Mouse (Mus musculus) erythroblast, adult 5-6 weeks (primary cell): ENCODE measurements around the gene Hipk1. TPM values are rescaled to one million over a fixed set of nuclear protein-coding genes. Genes with fewer than 3 reads are reported as not detected.
"Not testable (repeated sequence)": the region's sequence is repeated elsewhere in the genome, so short reads cannot be mapped to it uniquely, and the experiment has no call there.

ENCODE experiments used
- ATAC-seq: replicated peaks from 2 replicates; pipeline ENCODE4 v1.8.0; 2016; ENCODE audit warnings: moderate number of reproducible peaks, mild to moderate bottlenecking, moderate TSS enrichment, inconsistent platforms; ENCODE audit not compliant: poor library complexity, low FRiP score, severe bottlenecking
- total RNA-seq, 2 experiments: library from RNA; stranded (forward) in 1 of 2; stranded (reverse) in 1 of 2; fragments of 150-400 nt in 1 of 2; fragments of 200-764, 138-1000 nt in 1 of 2; gene quantifications; 2 replicates each; pipeline versions ENCODE4 v1.2.3 to v1.2.4; 2015 to 2017; ENCODE audit warnings: low replicate concordance in 2 of 2

The Hipk1 gene
- total RNA-seq (2015; ENCODE audit: low replicate concordance), result 491 and 663 TPM in 2 replicates
- total RNA-seq (2017; ENCODE audit: low replicate concordance), result 744 and 752 TPM in 2 replicates

DNA sequence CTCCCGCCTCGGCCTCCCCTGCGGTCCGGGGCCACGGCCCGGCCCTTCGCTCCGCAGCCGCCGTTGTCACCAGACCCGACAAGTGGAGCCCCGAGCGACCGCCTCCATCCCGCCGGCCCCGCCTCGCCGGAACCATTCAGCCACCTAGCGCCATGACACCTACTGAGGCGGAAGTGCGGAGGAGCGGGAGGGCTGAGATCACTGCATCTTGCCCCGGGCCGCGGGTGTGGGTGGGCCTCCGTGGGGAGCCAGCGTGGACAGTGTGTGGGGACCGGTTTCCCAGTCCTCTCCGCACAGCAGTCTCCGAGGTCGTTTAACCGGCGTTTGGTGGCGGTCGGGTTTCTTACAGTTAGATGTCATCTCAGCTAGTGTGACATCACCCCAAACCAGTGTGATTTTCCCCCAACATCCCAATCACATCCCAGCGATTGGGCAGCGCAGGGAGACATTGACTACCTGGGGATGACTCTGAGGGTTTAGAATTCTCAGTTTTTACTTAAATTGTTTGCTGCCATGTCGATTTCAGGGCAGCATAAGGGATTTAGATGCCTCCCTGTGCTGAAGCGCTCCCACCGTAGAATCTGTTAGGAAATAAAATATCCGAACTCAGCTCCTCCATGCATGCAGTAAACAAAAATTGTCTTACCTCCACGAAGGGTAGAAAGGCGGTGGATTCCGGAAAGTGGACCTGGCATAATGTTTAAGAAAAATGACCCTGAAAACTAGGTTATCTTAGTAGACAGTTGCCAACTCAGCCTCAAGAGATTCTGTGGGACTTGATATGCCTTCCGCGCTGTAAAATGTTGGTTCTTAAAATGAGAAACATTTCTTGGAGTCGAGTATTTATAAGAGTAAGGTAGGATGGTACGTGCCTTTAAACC is at the start of gene Hipk1:
Gene Hipk1 (minus strand): TSS at position 334 of the 881 bp plus-strand sequence.
- ATAC-seq, result peak; percentile 84

DNA sequence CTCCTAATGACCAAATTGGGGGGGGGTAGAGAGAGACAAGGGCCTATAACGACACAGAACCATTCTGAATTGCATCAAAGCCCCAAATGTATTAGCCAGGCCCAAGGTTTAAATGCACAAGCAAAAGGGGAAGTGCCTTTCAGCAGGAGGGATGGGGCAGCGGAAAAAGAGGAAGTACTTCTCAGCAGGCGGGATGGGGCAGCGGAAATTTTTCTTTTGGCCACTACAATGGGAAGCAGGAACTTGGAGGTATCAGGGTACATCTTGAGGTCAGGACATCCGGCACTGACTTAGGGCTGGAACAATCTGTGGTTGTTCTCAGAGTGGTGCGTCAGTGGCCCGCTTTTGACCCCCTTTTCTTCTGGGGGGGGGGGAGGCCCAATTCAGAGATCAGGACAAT is 49.6 kb upstream of the Hipk1 start:
- not testable (repeated sequence) for ATAC-seq

DNA sequence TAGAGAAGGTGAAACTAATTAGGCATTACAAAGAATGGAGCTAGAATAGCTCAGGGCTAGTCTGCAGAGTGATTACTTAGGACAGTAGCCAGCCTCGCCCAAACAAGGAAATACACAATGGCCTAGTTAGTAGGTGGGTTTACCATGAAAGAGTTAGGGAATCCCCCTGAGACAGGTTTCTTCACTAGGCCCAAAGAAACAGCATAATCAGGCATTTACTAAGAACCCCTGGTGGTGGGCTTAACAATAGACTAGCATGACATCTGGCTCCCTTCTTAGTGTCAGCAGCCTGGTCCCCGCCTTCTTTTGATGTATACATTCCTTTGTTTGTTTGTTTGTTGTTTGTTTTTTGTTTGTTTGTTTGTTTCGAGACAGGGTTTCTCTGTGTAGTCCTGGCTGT is 48.8 kb upstream of the Hipk1 start:
- not testable (repeated sequence) for ATAC-seq

DNA sequence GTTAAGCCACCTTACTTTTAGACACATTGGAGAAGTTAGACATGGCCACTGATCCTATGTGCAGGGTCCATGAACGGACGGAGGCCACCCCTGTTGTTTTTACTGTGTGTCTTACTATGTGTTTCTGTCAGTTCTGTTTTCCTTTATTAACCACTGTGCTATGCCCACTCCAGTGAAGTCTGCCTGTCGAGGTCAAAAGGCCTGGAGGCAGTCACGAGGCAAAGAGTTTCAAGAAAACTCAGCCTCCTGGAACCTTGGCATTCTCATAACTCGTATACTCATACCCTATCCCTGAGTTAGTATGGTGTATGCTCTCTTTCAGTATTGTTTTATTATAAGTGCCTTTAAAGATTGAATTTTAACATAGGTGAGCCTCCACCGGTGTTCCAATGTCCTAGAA is 48.3 kb upstream of the Hipk1 start:
- no peak for ATAC-seq

DNA sequence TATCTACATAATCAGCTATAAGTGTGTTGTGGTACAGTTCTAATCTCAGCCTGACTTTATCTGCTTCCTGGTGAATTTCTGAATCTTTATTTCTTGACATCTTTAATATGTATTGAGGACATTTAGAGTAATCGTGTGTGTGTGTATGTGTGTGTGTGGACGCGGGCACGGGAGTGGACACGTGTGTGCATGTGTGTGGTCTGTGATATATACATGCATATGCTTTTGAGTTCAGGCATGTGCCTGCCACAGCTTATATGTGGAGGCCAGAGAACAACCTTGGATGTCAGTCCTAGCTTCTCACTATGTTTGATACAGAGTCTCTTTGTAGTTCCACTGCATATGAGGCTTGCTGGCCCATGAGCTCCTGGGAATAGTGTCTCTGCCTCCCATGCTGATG is 45.1 kb upstream of the Hipk1 start:
- no peak for ATAC-seq

DNA sequence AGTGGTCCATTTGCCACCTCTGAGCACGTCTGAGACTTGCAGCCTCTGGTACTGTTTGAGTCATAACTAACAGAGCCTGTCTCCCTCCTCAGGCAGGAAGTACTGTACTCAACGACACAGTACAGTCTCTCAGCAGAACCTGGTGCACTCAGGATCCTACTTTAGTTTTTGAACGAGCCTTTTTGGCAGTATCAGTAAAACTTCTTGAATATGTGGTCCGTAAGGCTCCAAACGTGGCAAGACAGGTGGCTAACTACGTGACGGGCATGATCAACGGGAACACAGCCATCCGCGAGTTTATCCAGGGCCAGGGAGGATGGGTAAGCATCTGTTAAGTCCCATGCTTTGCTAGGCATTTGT is 44.6 kb upstream of the Hipk1 start:
- no peak for ATAC-seq

DNA sequence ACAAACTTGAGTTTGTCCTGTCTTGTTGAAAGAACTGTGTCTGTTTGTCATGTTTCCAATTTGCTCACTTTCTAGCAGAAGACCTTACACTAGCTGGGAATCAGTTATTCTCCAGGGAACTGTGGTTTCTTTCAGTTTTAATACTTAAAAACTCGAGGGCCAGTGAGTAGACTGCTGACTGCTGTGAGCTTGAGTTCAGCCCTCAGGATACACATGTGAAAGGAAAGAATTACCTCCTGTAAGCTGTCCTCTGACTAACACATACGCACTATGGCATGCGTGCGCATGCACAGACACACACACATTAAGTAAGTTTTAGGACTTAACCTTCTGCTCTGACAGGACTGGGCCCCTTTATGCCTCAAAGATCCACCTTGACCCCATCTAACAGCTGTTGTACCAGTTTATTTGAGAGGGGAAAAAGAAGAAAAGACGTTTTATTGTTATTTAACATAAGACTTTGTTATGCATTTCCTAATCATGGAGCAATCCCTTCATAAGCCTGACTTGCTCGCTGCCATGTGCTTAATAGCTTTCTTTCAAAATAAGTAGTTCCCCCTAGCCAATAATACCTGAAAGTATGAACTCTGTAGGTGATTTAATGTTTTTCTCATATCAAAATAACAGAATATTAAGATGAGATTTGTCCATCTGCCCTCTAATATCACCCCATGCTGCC is 44.0 kb upstream of the Hipk1 start:
- no peak for ATAC-seq

DNA sequence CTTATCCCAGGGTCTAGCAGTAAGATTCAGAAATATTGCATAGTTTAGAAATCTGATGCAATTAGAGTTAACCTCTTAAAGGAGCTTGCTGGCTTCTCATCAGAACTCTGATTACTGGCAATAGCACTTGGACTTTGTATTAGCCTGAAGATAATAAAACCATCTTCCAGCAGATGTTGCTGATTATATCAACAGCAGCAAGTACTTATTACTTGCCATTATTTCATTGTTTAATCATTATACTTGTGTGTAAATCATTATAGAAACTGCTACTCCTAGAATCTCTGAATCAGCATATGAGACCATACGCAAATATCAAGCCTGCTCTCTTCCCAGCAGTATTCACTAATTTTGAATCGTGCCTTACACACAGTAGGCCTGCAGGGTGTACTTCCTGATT is 42.6 kb upstream of the Hipk1 start:
- no peak for ATAC-seq

DNA sequence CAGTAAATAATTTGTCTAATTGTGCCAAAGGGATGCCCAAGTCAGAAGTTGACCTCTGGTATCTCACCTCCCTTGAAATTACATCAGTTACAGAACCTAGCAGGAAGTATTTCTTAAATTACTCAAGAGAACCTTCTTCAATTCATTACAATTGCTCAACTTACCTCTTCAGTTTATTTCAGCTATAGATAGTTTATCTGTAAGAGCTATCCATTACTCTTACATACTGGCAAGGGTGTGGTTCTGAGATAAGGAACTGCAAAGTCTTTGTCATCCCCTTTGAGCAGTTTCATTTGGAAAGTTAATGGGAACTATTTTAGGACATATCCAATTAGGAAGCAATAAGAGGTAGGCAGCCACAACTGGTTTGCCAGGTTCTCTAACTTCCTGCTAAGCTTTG is 41.1 kb upstream of the Hipk1 start, which contains the start of gene Bcl2l15:
Gene Bcl2l15 (plus strand): TSS at position 176 of the 400 bp plus-strand sequence.
- no peak for ATAC-seq

DNA sequence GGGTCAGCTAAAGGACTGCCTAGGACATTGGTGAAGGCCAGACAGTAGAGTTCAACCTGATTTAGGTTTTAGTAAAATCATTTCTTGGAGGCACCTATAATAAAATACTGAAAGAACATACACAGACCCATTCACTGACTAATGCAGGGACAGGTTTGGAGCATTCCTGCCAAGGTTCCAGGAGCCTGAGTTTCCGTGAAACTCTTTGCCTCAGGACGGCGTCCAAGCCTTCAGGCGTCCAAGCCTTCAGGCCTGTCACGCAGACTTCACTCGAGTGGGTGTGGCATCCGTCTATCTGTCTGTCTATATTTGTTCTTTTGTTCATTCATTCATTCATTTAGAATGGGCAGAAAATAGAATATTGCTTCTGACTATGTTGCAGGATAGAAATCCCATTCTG is 39.8 kb upstream of the Hipk1 start:
- no peak for ATAC-seq

DNA sequence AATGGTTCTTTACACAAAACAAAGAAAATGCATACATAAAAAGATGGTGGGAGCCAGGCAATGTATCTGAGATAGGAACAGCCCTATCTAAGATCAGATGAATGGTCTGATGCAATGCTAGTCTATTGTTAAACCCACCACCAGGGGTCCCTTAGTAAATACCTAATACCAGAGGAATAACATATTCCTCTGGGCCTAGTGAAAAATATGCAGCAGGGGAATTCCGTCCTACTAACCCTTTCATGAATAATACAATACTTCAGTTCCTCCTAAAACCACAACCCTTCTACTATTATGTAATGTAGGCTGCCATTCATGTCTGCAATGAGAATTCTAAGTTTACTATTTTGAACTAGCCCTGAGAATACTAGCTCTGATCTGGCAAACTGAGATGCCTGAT is 39.3 kb upstream of the Hipk1 start:
- not testable (repeated sequence) for ATAC-seq

DNA sequence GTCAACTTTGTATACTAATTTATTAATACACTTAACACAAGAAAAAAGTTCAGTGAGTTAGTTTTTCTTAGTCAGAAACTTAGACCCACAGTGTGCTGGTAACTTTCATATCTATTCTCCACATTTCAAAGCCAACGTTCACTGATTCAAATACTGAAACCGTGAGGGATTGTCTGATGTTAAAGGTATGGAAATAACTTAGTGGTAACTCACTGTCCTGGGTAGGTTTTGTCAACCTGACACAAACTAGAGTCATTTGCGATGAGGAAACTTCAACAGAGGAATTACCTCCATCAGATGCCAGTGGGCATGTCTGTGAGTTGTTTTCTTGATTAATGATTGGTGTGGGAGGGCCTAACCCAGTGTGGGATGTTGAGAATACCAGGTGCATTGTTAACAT is 37.7 kb upstream of the Hipk1 start:
- no peak for ATAC-seq

DNA sequence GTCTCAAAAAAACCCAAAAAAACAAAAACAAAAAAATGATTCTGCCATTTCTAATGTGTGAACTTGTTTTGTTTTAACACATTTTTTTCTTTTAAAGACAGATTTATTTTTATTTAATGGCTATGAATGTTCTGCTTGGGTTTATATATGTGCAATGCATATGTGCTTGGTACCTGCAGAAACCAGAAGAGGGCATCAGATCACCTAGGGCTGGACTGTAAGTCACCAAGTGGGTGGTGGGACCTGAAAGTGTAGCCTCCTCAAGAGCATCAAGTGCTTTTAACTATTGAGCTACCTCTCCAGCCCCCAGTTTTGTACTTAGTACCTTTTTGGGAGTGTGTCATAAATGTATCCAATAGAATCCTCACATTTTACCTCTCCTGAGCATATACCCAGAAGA is 36.2 kb upstream of the Hipk1 start:
- no peak for ATAC-seq

DNA sequence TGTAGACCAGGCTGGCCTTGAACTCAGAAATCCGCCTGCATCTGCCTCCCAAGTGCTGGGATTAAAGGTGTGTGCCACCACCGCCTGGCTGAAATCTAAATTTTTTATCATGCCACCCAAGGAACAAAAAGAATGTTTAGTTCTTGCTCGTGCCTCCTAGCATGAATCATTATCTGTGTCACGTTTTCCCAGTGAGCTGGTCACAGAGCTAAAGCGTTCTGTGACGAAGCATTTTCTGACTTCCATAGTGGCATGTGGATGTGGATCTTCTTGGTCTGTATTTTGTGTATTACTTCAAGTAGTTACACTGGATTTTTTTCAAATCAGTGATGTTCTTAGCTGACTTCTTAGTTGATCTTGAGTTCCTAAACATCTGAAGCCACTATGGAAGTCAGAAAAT is 19.6 kb upstream of the Hipk1 start:
- peak; percentile 45 for ATAC-seq

DNA sequence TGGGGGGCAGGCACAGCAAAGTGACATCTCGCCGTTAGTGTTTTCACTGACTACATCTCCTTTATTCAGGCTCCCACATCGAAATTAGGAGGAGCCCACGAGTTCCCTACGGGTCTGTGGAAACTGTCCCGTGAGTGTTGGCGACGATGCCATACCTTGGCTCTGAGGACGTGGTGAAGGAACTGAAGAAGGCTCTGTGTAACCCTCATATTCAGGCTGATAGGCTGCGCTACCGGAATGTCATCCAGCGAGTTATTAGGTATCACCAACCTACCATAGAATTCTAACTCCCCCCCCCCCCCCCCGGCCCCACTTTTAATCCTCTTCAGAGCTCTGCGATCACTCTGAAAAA is 18.4 kb upstream of the Hipk1 start:
- peak; percentile 48 for ATAC-seq

DNA sequence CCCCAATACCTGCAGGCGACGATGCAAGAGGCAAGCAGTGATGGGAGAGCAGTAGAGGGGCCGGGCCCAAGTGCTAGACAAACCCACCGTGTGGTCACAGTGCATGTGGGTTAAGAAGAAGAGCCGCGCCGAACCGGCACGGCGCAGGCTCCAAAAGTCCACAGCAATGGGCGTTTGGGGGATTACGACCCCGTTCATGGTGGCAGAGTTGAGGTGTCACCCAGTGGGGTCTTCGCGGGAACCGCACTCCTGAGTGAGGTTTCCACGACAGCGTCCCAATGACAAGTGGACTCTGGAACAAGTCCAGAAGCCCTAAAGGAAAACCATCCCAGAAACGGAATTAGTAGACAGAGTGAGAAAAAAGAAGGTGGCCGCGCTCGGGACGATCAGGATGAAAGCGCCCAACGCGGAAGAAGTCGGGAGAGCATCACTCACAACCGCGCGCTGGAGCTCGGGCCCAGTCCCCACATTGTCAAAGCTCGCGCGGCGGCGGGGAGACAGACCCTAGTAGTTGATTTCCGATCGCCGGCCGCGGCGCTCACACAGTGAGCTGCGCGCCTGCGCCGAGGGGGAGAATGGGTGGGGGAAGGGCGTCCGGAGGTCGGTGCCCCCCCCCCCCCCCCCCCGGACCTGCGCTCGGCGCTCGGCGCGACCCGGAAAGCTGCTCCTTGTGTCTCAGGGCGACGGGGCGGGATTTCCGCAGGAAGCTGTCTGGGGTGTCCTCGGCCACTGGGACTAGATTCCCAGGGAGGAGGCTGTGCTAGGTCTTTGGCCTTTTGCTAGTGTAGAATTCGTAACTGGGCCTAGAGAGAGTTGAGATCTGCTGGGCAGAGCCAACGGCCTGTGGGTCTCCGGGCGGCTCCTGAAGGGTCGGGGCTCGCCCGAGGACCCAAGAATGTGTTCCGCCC is 17.8 kb upstream of the Hipk1 start, which contains the start of the genes Dclre1b, Ap4b1 and Gm43064:
Gene Dclre1b (minus strand): TSS at position 554 of the 908 bp plus-strand sequence.
Gene Ap4b1 (plus strand): TSS at position 630 of the 908 bp plus-strand sequence.
Gene Gm43064 (plus strand): TSS at position 683 of the 908 bp plus-strand sequence.
- peak; percentile 74 for ATAC-seq

DNA sequence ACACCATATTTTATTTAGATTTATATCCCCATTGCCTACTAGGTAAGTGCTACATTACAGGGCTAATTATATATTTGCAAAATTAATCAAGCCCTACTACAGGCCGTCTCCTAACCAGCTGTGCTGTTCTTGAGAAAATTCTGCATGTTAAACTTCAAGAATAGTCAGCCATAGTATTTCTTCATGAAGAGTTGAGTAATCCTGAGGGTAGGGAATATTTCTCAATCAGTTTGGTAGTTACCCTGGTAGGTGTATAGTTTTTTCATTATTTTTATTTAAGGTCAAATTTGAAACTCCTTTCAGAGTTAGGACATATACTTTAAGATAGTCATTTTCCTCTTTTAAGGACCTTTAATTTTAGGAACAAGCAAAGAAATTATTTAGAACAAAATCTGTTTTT is 14.3 kb upstream of the Hipk1 start:
- no peak for ATAC-seq

DNA sequence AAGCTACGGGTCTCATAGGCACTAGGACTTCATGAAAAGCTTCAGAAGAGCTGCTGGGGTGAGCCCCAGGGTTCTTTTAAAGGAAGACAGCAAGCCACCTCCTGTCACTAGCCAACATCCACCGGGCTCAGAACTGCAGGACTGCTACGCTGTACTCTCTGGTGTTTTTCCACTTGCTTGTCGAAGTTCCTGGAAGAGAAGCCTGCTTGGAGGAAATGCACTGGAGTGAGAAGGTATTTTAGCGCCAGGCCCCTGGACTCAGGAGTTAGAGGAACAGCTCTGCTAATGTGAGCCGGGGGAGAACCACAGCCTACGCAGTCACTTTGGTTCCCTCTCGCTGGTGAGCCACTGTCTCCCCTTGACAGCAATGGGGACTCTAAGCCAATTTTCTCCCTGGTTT is 11.5 kb upstream of the Hipk1 start:
- ATAC-seq, result no peak

DNA sequence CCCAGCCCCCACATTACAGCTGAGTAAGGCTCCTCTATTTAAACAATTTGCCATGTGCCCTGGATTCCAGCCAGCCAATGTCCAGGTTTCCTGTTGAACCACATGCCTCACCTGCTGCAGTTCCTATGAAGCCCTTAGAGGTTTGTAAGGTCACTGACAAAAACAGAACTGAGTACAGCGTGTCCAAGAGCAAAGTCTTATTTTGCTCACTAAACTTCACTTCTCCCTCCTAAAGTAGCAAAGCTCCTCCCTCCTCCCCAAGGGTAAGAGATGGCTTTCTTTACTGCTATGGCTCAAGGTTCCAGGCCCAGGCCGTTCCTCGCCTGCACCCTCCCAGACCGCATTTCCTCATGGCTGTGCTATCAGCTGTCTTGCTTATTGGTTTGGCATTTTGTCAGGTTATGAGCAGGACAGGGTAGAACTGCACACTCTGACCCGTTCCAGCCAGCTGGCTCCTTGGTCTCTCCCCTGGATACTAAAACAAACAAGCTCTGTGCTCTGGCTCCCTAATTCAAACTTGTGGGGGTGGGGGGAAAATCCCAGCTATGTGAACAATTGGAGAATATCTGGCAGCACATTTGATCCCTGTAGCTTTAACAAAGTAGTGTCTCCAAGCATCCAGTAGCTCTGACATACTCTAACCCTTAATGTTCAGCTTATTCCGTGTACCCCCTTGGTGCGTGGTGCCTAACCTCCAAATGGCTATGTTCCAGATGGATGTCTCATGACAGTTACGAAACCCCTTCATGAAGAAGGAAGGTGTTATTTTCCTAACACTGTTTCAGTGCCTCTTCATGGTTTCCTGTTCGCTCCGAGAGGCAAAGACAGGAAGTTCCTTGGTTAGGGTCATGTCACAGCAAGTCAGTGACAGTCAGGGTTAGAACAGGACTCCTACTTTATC is 10.5 kb upstream of the Hipk1 start:
- ATAC-seq, result peak; percentile 72
